In genomic region chr10:20680986-20681385, GRCm38 (mm10) we compare ENCODE assay signal across 27 mouse cellular contexts. TPM values are rescaled to one million over a fixed set of nuclear protein-coding genes. Genes with fewer than 3 reads are reported as not detected.
A peak's percentile ranks its signal among the peaks of the same experiment; 100 is the strongest.
DNase-seq lines count a peak whose midpoint lies in the region; ATAC-seq lines count a peak whose summit lies in the region.
"Had no signal": no experiment of that assay in that cellular context is flagged by ENCODE, and none has a peak within 500 bp of the region (broad histone marks: within the 10 kb centered on the region; RNA-seq: fewer than 3 reads in every experiment).

No protein-coding gene starts in this region.

- H3K9ac ChIP-seq in liver, embryonic 13.5 days = no peak overlapping the region
- H3K9ac ChIP-seq: forebrain, postnatal 0 days; heart, embryonic 13.5 days; hindbrain, embryonic 14.5 days had no signal

- no peak overlapping the region for H3K27ac ChIP-seq in liver, embryonic 13.5 days
- H3K27ac ChIP-seq: forebrain, embryonic 10.5 days; gastrocnemius, adult 2 months; heart, embryonic 10.5 days; heart, embryonic 13.5 days; hindbrain, embryonic 14.5 days; hindbrain, postnatal 0 days had no signal

- peak; percentile 10 for DNase-seq in liver, embryonic 13.5 days
- DNase-seq in liver = no peak
- DNase-seq in c-Kit-positive CD71-positive TER-119-positive erythroid progenitor cells, embryonic 14.5 days (ENCODE audit: low spot score) = peak; percentile 4
- DNase-seq in spleen, adult 12 weeks (ENCODE audit: low spot score) = no peak
- DNase-seq in adrenal gland, postnatal 14 days = no peak
- DNase-seq: adrenal gland, adult 2 months; adrenal gland, postnatal 36 days; cerebellum, adult 11-12 months; cerebellum, adult 8-10 months; cerebellum, postnatal 10 days; cerebellum, postnatal 36 days; forebrain, postnatal 0 days; gastrocnemius, adult 2 months; gastrocnemius, postnatal 14 days; heart, adult 18-20 months; heart, postnatal 14 days; heart, postnatal 4 days had no signal

- H3K9me3 ChIP-seq in liver, embryonic 13.5 days (replicated peaks) = no peaks in the 10 kb centered on the region
- H3K9me3 ChIP-seq: forebrain, embryonic 10.5 days; heart, embryonic 10.5 days had no signal

- H3K4me3 ChIP-seq in liver, embryonic 13.5 days (replicated peaks) = no peak overlapping the region
- H3K4me3 ChIP-seq: forebrain, embryonic 10.5 days; gastrocnemius, adult 2 months; heart, embryonic 10.5 days; heart, embryonic 13.5 days had no signal

- no peaks in the 10 kb centered on the region for H3K27me3 ChIP-seq in liver, embryonic 13.5 days
- H3K27me3 ChIP-seq: heart, embryonic 13.5 days had no signal

- 55% methylated on average over 3 of the region's 3 CpGs for WGBS in liver, embryonic 13.5 days (ENCODE audit: insufficient replicate concordance)

- H3K4me1 ChIP-seq in liver, embryonic 13.5 days (replicated peaks) = peaks cover 8% of the 10 kb centered on the region
- H3K4me1 ChIP-seq: forebrain, embryonic 10.5 days; heart, embryonic 10.5 days had no signal

- no peak overlapping the region for H3K4me2 ChIP-seq in liver, embryonic 13.5 days
- H3K4me2 ChIP-seq: heart, embryonic 13.5 days; hindbrain, embryonic 14.5 days had no signal

- no peaks in the 10 kb centered on the region for H3K36me3 ChIP-seq in liver, embryonic 13.5 days
- H3K36me3 ChIP-seq: forebrain, embryonic 10.5 days; heart, embryonic 10.5 days had no signal

- ATAC-seq in liver, embryonic 13.5 days (ENCODE audit: low read depth) = peak; percentile 50; the same call in 1 of the 2 replicates
- peak; percentile 84 for ATAC-seq in megakaryocyte progenitor cell, adult 5-6 weeks (replicated peaks; ENCODE audit: poor library complexity)
- ATAC-seq: CD4-positive, CD25-positive, alpha-beta regulatory T cell, adult 4 months; forebrain, embryonic 14.5 days; forebrain, postnatal 0 days; hindbrain, postnatal 0 days; inflammation-experienced regulatory T-cells, adult 6 months had no signal

RNA-seq across cellular contexts. Expression of gene Pde7b, which starts 43.9 kb away (rescaled TPM):
- polyA plus RNA-seq in liver, embryonic 13.5 days (2015; fragmentation: Nextera tagmentation; extraction: Ambion mirVana) = 0.20 and 0.29 TPM in 2 replicates
- total RNA-seq in megakaryocyte progenitor cell, adult 5-6 weeks (2015) = 1.9 and 2.2 TPM in 2 replicates
- 1.9 and 2.2 TPM in 2 replicates for total RNA-seq in megakaryocyte progenitor cell, adult 5-6 weeks (2017)
- total RNA-seq in adrenal gland, postnatal 14 days (2021) = 17.4 and 19.0 TPM in 2 replicates
- total RNA-seq: MEL had no signal

Comparison
In these comparisons a context has a peak if more than half of its experiments do, and no peak if none do; other contexts are left out.
1. DNase-seq: peak in liver, embryonic 13.5 days (single experiment) and c-Kit-positive CD71-positive TER-119-positive erythroid progenitor cells, embryonic 14.5 days (single experiment); none in liver (single experiment), spleen, adult 12 weeks (single experiment) and adrenal gland, postnatal 14 days (single experiment).